ENCODE assay signal across 17 mouse cellular contexts in genomic region chr11:89579826-89580225, GRCm38 (mm10).
A peak's percentile ranks its signal among the peaks of the same experiment; 100 is the strongest.
DNase-seq lines count a peak whose midpoint lies in the region; TF ChIP-seq lines count a peak whose summit lies in the region.
"Had no signal": no experiment of that assay in that cellular context is flagged by ENCODE, and none has a peak within 500 bp of the region (broad histone marks: within the 10 kb centered on the region; RNA-seq: fewer than 3 reads in every experiment).

No protein-coding gene starts in this region.

- DNase-seq in adrenal gland, postnatal 10 days: peak; percentile 41
- no peak for DNase-seq in adrenal gland, postnatal 4 days (ENCODE audit: low spot score in 2 of 2)
- DNase-seq in urinary bladder, postnatal 14 days (ENCODE audit: low spot score): peak; percentile 26
- no peak for DNase-seq in urinary bladder, adult 2 months (ENCODE audit: low spot score)
- DNase-seq in adrenal gland, postnatal 36 days: peak; percentile 46 to 63
- no peak for DNase-seq in frontal cortex, postnatal 36 days (ENCODE audit: low spot score in 2 of 2)
- DNase-seq in kidney, postnatal 36 days: no peak
- DNase-seq: B cell, adult 2 months; cerebellum, adult 11-12 months; heart, adult 18-20 months; kidney, adult 2 months; kidney, postnatal 14 days; lung, postnatal 10 days; right cerebral cortex, postnatal 25 days had no signal

- TF ChIP-seq POLR2A in olfactory bulb, adult 2 months (IDR thresholded peaks at IDR 0.05; ENCODE audit: insufficient read depth, low read depth, low read length): no peak

- no peak for TF ChIP-seq CTCF in olfactory bulb, adult 2 months (IDR thresholded peaks at IDR 0.05; ENCODE audit: insufficient read depth, low read depth, low read length)

- 0 out of 2 replicates have a peak, but pooled peaks cover 3% of the 10 kb centered on the region for H3K4me1 ChIP-seq in olfactory bulb, adult 2 months (ENCODE audit: control insufficient read depth, insufficient read depth, low read length)
- H3K4me1 ChIP-seq: limb, embryonic 12.5 days had no signal

- H3K27ac ChIP-seq in olfactory bulb, adult 2 months (ENCODE audit: insufficient read depth, low read depth, low read length): peak overlapping the region; percentile 50; the same call in 1 of the 2 replicates
- H3K27ac ChIP-seq: limb, embryonic 12.5 days; liver, embryonic 14.5 days had no signal

- 45% methylated on average over 6 of the region's 6 CpGs for WGBS in olfactory bulb, adult 2 months

- no peak overlapping the region for H3K4me3 ChIP-seq in olfactory bulb, adult 2 months (ENCODE audit: insufficient read depth, low read depth, low read length)
- H3K4me3 ChIP-seq: limb, embryonic 12.5 days had no signal

Comparison
In these comparisons a context has a peak if more than half of its experiments do, and no peak if none do; other contexts are left out.
1. DNase-seq: peak in adrenal gland, postnatal 10 days (single experiment), urinary bladder, postnatal 14 days (single experiment) and adrenal gland, postnatal 36 days (2 of 2); none in adrenal gland, postnatal 4 days (0 of 2), urinary bladder, adult 2 months (single experiment), frontal cortex, postnatal 36 days (0 of 2) and kidney, postnatal 36 days (0 of 2).